10 mouse cellular contexts compared by ENCODE assay signal in the genomic region with DNA sequence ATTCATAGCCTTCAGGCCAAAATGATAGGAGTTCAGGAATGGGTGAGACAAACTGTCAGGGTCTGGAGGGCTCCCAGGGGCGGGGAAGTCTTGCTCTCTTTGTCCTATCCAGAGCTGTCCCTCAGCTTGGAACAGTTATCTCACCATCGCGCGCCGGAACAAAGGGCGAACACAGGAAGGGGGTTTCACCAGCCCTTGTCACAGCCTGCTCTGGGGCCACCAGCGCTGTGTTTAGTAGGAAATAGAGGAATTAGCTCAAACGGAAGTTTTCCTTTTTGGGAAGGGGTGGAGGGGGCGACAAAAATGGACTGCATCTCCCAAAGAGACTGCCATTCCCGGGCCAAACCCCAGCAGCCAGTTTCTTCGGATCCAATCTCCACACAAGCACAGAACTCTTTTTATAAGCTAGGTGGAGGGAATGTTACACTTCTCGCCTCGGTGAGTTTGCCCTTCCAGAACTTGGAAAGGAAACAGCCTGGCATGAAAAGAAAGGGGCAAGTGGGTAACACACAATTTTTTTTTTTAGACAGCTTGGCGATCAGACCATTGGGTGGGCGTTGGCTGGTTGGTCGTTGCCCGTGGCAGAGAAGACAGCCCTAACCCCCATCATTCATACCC. TPM values are rescaled to one million over a fixed set of nuclear protein-coding genes. Genes with fewer than 3 reads are reported as not detected.
DNase-seq lines count a peak whose midpoint lies in the region; ATAC-seq and TF ChIP-seq lines count a peak whose summit lies in the region.
"Had no signal": no experiment of that assay in that cellular context is flagged by ENCODE, and none has a peak within 500 bp of the region (broad histone marks: within the 10 kb centered on the region; RNA-seq: fewer than 3 reads in every experiment).

No protein-coding gene starts in this region.

- TF ChIP-seq POLR2A in kidney, adult 2 months (IDR thresholded peaks at IDR 0.05; ENCODE audit: low read depth, low read length): no peak
- no peak for TF ChIP-seq POLR2A in olfactory bulb, adult 2 months (IDR thresholded peaks at IDR 0.05; ENCODE audit: insufficient read depth, low read depth, low read length)

- ATAC-seq in intestine, embryonic 14.5 days (replicated peaks; ENCODE audit: low FRiP score, low TSS enrichment, low read depth): no peak
- ATAC-seq in liver, embryonic 13.5 days (ENCODE audit: low read depth): no peak

- TF ChIP-seq CTCF in kidney, adult 2 months (conservative IDR thresholded peaks at IDR 0.05; ENCODE audit: insufficient read depth, insufficient read length, low read depth, low read length): no peak
- TF ChIP-seq CTCF in olfactory bulb, adult 2 months (IDR thresholded peaks at IDR 0.05; ENCODE audit: insufficient read depth, low read depth, low read length): no peak

- H3K27ac ChIP-seq in kidney, adult 2 months (ENCODE audit: insufficient read depth, low read depth, low read length): no peak overlapping the region
- peak overlapping the region; percentile 54; the same call in 1 of the 2 replicates for H3K27ac ChIP-seq in intestine, embryonic 14.5 days (ENCODE audit: low read depth)
- no peak overlapping the region for H3K27ac ChIP-seq in liver, embryonic 13.5 days
- H3K27ac ChIP-seq in olfactory bulb, adult 2 months (ENCODE audit: insufficient read depth, low read depth, low read length): peak overlapping the region; percentile 75

- H3K9ac ChIP-seq in intestine, embryonic 14.5 days (ENCODE audit: low read length): peak overlapping the region; percentile 82
- H3K9ac ChIP-seq in liver, embryonic 13.5 days: peak overlapping the region; percentile 51; the same call in 1 of the 2 replicates

- peak; percentile 59 for DNase-seq in kidney, adult 2 months
- no peak for DNase-seq in kidney, adult 8-10 months
- peak; percentile 64 to 74 for DNase-seq in cerebellum, postnatal 10 days
- peak; percentile 15 for DNase-seq in gastrocnemius, postnatal 10 days
- peak; percentile 75 for DNase-seq in intestine, embryonic 14.5 days (ENCODE audit: low spot score)
- no peak for DNase-seq in liver, embryonic 13.5 days
- no peak for DNase-seq in ovary, postnatal 14 days (ENCODE audit: low spot score)

- H3K9me3 ChIP-seq in intestine, embryonic 14.5 days (ENCODE audit: control insufficient read depth, low read length): no peaks in the 10 kb centered on the region
- H3K9me3 ChIP-seq in liver, embryonic 13.5 days (replicated peaks): no peaks in the 10 kb centered on the region

- no peaks in the 10 kb centered on the region for H3K27me3 ChIP-seq in kidney, adult 2 months (replicated peaks; ENCODE audit: control insufficient read depth, insufficient read depth, low read length)
- H3K27me3 ChIP-seq in intestine, embryonic 14.5 days (replicated peaks; ENCODE audit: control insufficient read depth, insufficient read depth, low read length): no peaks in the 10 kb centered on the region
- peaks cover 64% of the 10 kb centered on the region for H3K27me3 ChIP-seq in liver, embryonic 13.5 days

- peaks cover 7% of the 10 kb centered on the region; the same call in 1 of the 2 replicates for H3K4me1 ChIP-seq in kidney, adult 2 months (ENCODE audit: control insufficient read depth, insufficient read depth, low read length)
- peaks cover 19% of the 10 kb centered on the region for H3K4me1 ChIP-seq in intestine, embryonic 14.5 days (replicated peaks; ENCODE audit: control insufficient read depth, insufficient read depth, low read length)
- H3K4me1 ChIP-seq in liver, embryonic 13.5 days (replicated peaks): peaks cover 19% of the 10 kb centered on the region
- peaks cover 10% of the 10 kb centered on the region; the same call in 1 of the 2 replicates for H3K4me1 ChIP-seq in olfactory bulb, adult 2 months (ENCODE audit: control insufficient read depth, insufficient read depth, low read length)

- H3K4me2 ChIP-seq in intestine, embryonic 14.5 days (ENCODE audit: low read length): peak overlapping the region; percentile 99
- H3K4me2 ChIP-seq in liver, embryonic 13.5 days: peak overlapping the region; percentile 71

- H3K36me3 ChIP-seq in kidney, adult 2 months (ENCODE audit: control insufficient read depth, insufficient read depth, low read length): no peaks in the 10 kb centered on the region
- H3K36me3 ChIP-seq in intestine, embryonic 14.5 days (ENCODE audit: control insufficient read depth, insufficient read depth, low read length): no peaks in the 10 kb centered on the region
- no peaks in the 10 kb centered on the region for H3K36me3 ChIP-seq in liver, embryonic 13.5 days
- H3K36me3 ChIP-seq: G1E had no signal

- WGBS in kidney, adult 2 months: 12% methylated on average over 17 of the region's 17 CpGs
- WGBS in intestine, embryonic 14.5 days: 6% methylated on average over 17 of the region's 17 CpGs
- under 1% methylated on average over 17 of the region's 17 CpGs for WGBS in liver, embryonic 13.5 days (ENCODE audit: insufficient replicate concordance)
- WGBS in olfactory bulb, adult 2 months: 8% methylated on average over 17 of the region's 17 CpGs

- peak overlapping the region; percentile 55 for H3K4me3 ChIP-seq in kidney, adult 2 months (ENCODE audit: insufficient read depth, low read depth, low read length)
- H3K4me3 ChIP-seq in intestine, embryonic 14.5 days (ENCODE audit: low read depth, low read length): peak overlapping the region; percentile 73
- H3K4me3 ChIP-seq in liver, embryonic 13.5 days (replicated peaks): peak overlapping the region; percentile 59
- H3K4me3 ChIP-seq in olfactory bulb, adult 2 months (ENCODE audit: insufficient read depth, low read depth, low read length): peak overlapping the region; percentile 64

RNA-seq across cellular contexts. Expression of a gene that starts 2.6 kb away (rescaled TPM):
- 3.4 and 3.7 TPM in 2 replicates for polyA plus RNA-seq in kidney, adult 2 months (2012; rRNA removed)
- total RNA-seq in gastrocnemius, postnatal 10 days (2021): 1 to 10 TPM; 3.3 to 4.1 TPM
- polyA plus RNA-seq in intestine, embryonic 14.5 days (2014; fragmentation: Nextera tagmentation; extraction: Ambion mirVana): 7.9 and 8.9 TPM in 2 replicates
- 0.66 and 0.82 TPM in 2 replicates for polyA plus RNA-seq in liver, embryonic 13.5 days (2015; fragmentation: Nextera tagmentation; extraction: Ambion mirVana)
- polyA plus RNA-seq in olfactory bulb, adult 2 months (2012; ENCODE audit: insufficient read depth, insufficient read length, low replicate concordance, missing spikeins): not detected in 2 replicates
- total RNA-seq: hematopoietic stem cell, adult 5-6 weeks had no signal
- polyA plus RNA-seq: G1E had no signal

RNA-seq across cellular contexts. Expression of a gene that starts 42.1 kb away (rescaled TPM):
- 31.2 and 35.6 TPM in 2 replicates for polyA plus RNA-seq in kidney, adult 2 months (2012; rRNA removed)
- total RNA-seq in gastrocnemius, postnatal 10 days (2021): 10 to 100 TPM; 27.1 to 32.2 TPM
- 30.8 and 33.5 TPM in 2 replicates for polyA plus RNA-seq in intestine, embryonic 14.5 days (2014; fragmentation: Nextera tagmentation; extraction: Ambion mirVana)
- polyA plus RNA-seq in liver, embryonic 13.5 days (2015; fragmentation: Nextera tagmentation; extraction: Ambion mirVana): 5.9 and 8.0 TPM in 2 replicates
- polyA plus RNA-seq in olfactory bulb, adult 2 months (2012; ENCODE audit: insufficient read depth, insufficient read length, low replicate concordance, missing spikeins): 108 and 163 TPM in 2 replicates

Comparison
In these comparisons a context has a peak if more than half of its experiments do, and no peak if none do; other contexts are left out.
1. DNase-seq: peak in kidney, adult 2 months (single experiment), cerebellum, postnatal 10 days (2 of 2), gastrocnemius, postnatal 10 days (single experiment) and intestine, embryonic 14.5 days (single experiment); none in kidney, adult 8-10 months (0 of 2), liver, embryonic 13.5 days (single experiment) and ovary, postnatal 14 days (single experiment).
2. H3K27ac ChIP-seq: peak in intestine, embryonic 14.5 days (single experiment) and olfactory bulb, adult 2 months (single experiment); none in kidney, adult 2 months (single experiment) and liver, embryonic 13.5 days (single experiment).
3. Peak in every context shown above with its lines, with median percentiles within 50 percentile points of each other: H3K4me3 ChIP-seq.